Mouse (Mus musculus): ENCODE measurements around the gene Armh2. TPM values are rescaled to one million over a fixed set of nuclear protein-coding genes. Genes with fewer than 3 reads are reported as not detected.

Gene Armh2
- polyA plus RNA-seq (2017; shearing (Covaris generic)), result not detected

GRCm38 (mm10) chr13:24741028-24741427 is at the start of gene Armh2:
Gene Armh2, plus strand, starts transcription at chr13:24741232.
- ATAC-seq, result no peak

GRCm38 (mm10) chr13:24693312-24693711 is 47.7 kb upstream of the Armh2 start:
- no peak for ATAC-seq

- no peak for ATAC-seq
These were observed 42.3 kb upstream of the Armh2 start for GRCm38 (mm10) chr13:24698746-24699145.

GRCm38 (mm10) chr13:24702128-24702527 is 38.9 kb upstream of the Armh2 start:
- ATAC-seq, result no peak

GRCm38 (mm10) chr13:24709656-24710396 is 31.2 kb upstream of the Armh2 start:
- no peak for ATAC-seq

- ATAC-seq, result no peak
These were observed 30.1 kb upstream of the Armh2 start for GRCm38 (mm10) chr13:24710968-24711367.

GRCm38 (mm10) chr13:24712581-24713130 is 28.4 kb upstream of the Armh2 start:
- no peak for ATAC-seq

- no peak for ATAC-seq
These were observed 27.5 kb upstream of the Armh2 start for GRCm38 (mm10) chr13:24713434-24714000.

GRCm38 (mm10) chr13:24714360-24714885 is 26.6 kb upstream of the Armh2 start:
- no peak for ATAC-seq

- no peak for ATAC-seq
These were observed 25.4 kb upstream of the Armh2 start for GRCm38 (mm10) chr13:24715601-24716000.

- ATAC-seq, result no peak
These were observed 24.6 kb upstream of the Armh2 start for GRCm38 (mm10) chr13:24716441-24716840.

GRCm38 (mm10) chr13:24717677-24718076 is 23.4 kb upstream of the Armh2 start:
- no peak for ATAC-seq

- no peak for ATAC-seq
These were observed 19.5 kb upstream of the Armh2 start for GRCm38 (mm10) chr13:24721502-24721901.

GRCm38 (mm10) chr13:24723699-24724394 is 17.2 kb upstream of the Armh2 start:
- no peak for ATAC-seq

- no peak for ATAC-seq
These were observed 16.7 kb upstream of the Armh2 start for GRCm38 (mm10) chr13:24724395-24724759.

- ATAC-seq, result no peak
These were observed 11.9 kb upstream of the Armh2 start for GRCm38 (mm10) chr13:24729128-24729527.

GRCm38 (mm10) chr13:24734502-24734901 is 6.5 kb upstream of the Armh2 start:
- no peak for ATAC-seq

GRCm38 (mm10) chr13:24735608-24736131 is 5.4 kb upstream of the Armh2 start:
- no peak for ATAC-seq

GRCm38 (mm10) chr13:24747823-24748222 is 6.8 kb downstream of the Armh2 start:
- ATAC-seq, result no peak

GRCm38 (mm10) chr13:24750807-24751206 is 9.8 kb downstream of the Armh2 start:
- no peak for ATAC-seq

- ATAC-seq, result no peak
These were observed 10.4 kb downstream of the Armh2 start for GRCm38 (mm10) chr13:24751396-24751795.

- ATAC-seq, result no peak
These were observed 15.7 kb downstream of the Armh2 start for GRCm38 (mm10) chr13:24756756-24757155.
